Mouse (Mus musculus): ENCODE data around the gene Nxt2.
"Not testable (repeated sequence)": the region's sequence is repeated elsewhere in the genome, so short reads cannot be mapped to it uniquely, and the experiment has no call there.

Gene Nxt2

GRCm38 (mm10) chrX:142226542-142226941, at the start of gene Nxt2:
TSS of gene Nxt2 (plus strand) at chrX:142226770.
- DNase-seq (ENCODE audit: low spot score in 2 of 2), result no peak

DNA sequence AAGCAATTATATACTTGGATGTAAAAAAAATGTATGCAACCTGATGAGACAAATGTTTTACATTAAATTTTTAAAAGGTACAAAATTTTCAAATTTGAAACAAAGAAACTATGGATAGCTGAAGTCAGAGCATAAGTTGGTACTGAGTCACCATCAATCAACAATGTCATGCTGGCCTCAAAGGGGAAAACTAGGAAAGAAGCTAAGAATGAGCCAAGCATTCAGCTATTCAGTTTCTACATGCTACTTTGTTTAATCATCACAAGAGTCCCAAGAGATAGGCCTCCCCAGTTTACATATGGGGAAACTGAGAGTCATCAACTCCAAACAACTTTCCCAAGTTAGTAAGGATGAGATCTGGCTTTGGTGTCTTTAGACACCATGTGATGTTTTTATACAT, 49.6 kb upstream of the Nxt2 start:
- no peak for DNase-seq (ENCODE audit: low spot score in 2 of 2)

DNA sequence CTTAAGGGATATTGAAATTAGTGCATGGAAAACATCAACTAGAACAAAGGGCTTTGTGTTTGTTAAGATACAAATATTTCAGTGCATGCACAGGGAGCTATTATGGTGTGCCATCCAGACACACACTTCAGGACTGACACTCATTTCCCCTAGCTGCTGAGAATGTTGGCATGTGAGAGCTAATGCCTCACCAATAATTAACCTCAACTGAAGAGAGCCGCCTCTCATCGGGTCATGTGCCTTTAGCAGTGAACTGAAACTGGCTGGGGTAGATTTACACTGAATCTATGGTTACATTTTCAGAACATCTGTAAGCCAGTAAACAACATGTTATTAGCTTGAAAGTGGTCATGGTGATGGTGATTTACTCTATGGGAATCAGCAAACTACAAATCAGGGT, 44.5 kb upstream of the Nxt2 start:
- no peak for DNase-seq (ENCODE audit: low spot score in 2 of 2)

DNA sequence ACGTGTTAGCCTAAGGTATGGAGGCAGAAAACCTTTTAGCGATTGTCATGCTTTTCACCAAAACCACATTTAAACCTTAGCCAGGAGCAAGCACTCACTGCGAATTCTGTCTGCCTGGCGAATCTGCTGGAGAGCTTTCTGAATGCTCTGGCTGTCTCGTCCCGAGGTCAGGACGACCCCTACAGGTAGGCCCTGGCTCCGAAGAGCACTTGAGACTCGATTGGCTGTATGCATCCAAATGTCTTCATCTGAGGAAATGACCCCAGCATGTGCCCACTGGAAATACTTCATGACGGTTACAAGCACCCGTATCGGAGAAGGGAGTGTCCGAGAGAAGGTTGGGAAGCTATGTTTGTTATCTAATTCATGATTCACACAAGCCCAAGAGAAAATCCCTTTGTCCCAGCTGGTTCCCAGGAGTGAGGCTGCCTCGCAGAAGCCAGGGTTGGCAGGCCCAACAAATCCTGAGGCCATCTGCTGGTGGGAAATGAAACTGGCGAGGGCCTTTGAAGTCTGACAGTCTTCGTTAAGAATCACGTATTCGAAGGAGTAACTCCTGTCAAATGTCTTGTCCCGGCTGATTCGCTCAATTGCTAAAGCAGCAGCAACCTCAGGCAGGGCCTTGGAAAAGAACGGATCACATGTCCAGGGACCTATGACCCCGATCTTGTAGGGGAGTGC, 37.4 kb upstream of the Nxt2 start:
- peak in 1 of 2 experiments; percentile 30 for DNase-seq (ENCODE audit: low spot score in 2 of 2)

GRCm38 (mm10) chrX:142190355-142190754, 36.2 kb upstream of the Nxt2 start:
- DNase-seq (ENCODE audit: low spot score in 2 of 2), result no peak

DNA sequence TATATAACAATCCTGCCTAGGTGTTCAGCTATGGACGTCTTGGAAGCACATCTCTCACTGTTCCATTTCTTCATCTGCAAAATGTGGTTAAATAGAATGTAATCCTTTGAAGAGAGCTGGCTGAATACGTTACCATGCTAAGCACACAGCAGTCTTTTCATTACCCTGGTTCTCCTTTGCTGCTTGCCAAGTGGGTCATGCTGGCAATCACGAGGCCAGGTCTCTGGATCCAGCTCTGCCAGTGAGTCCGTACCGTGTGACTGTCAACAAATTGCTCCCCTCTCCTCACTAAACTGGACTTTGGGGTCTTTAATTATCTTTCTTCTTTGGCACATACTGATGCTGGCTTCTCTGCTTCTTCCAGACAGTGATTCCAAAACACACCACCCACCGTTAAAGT, 32.1 kb upstream of the Nxt2 start:
- peak in 1 of 2 experiments; percentile 8 for DNase-seq (ENCODE audit: low spot score in 2 of 2)

- no peak for DNase-seq (ENCODE audit: low spot score in 2 of 2)
Measured at GRCm38 (mm10) chrX:142195551-142195950, 31.0 kb upstream of the Nxt2 start.

GRCm38 (mm10) chrX:142196831-142197230, 29.7 kb upstream of the Nxt2 start, which contains the start of gene Gucy2f:
TSS of gene Gucy2f (minus strand) at chrX:142196931.
- no peak for DNase-seq (ENCODE audit: low spot score in 2 of 2)

DNA sequence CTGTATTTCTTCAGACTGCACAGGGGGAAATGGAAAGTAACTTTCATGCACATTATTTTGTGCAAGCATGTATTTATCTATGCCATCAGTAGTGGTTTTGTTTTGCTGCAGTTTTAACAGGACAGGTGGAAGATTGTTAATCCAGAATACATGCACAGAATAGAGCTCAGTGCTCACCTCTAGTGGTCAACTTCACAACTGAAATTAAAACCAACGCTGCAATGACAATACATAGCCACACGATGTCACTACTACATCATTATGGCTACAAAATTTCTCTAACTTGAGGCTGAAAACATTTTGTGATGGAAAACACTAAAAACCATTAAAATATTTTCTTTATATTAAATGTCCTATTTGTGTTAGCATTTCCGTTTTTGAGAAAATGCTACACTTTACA, 26.3 kb upstream of the Nxt2 start:
- peak; percentile 11 to 71 for DNase-seq (ENCODE audit: low spot score in 2 of 2)

DNA sequence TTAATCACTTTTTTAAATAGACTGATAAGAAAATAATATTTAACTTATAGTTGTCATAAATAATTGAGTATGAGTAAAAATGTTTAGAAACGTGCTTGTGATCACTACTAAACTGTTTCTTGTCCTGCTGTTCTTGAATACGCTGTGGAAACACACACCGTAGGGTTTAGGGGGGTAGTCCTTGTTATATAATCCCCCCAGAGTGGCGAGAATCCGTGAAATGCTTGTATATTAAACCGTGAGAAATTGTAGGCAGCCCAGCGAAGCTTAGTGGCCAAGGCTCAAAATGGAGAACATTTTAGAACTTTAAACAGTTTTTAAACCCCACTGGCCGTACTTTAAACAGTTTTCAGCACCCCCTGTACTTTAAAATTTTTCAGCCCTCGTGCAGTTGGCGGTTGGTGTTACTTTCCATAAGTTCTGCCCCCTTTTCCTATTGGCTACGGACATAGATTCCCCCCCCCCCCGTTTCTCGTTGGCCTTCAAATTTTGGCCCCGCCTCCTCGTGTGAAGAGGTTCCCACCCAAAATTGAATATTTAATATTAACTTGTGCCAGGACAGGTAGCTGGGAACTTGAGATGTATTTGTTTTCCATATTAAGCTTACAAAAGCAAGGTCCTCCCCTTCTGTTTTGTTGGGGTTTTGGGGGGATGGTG, 956 bp downstream of the Nxt2 start:
- DNase-seq (ENCODE audit: low spot score in 2 of 2), result no peak

DNA sequence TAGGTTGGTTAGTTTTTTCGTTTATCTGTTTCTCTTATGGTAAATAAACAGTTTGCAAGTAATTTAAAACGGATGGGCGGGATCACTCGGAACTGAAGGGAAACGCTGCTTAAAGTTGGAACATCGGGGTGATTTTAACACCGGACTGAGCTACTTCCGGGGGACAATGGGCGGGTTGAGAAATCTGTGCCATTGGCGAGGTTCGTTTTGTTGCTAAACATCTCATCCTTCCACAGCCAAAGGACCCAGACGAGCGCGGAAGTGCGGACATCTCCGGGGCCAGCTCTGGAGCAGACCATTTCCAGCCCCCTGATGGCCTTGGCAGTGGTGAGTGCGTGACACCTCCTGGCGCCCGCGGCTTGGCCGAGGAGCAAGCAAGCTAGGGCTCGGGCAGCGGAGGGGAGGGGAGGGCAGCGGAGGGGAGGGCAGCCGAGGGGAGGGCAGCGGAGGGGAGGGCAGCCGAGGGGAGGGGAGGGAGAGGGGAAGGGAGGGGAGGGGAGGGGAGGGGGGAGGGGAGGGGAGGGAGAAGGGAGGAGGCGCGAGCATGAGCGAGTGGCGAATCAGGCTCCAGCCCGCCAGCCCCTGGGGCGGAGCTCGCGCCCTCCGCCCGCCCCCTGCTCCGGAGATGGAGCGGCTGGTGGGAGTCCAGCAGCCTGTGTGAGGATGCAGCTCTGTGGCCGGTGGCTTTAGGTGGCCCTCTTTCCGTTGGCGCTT, 1.6 kb downstream of the Nxt2 start:
- DNase-seq (ENCODE audit: low spot score in 2 of 2), result peak in 1 of 2 experiments; percentile 73

DNA sequence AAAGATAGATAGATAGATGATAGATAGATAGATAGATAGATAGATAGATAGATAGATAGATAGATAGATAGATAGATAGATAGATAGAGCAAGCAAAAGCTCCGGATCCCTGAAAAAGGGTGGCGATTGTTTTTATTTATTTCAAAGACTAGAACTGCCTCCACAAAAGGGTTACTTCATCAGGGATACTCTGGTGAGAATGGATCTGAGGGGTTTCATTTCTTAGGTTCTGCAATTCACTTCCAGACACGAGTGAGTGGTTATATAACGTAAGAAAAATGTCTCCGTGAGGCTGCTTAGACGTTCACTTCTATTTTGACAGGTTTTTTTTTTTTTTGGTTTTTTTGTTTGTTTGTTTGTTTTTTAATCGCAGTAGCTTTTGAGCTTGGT, 2.2 kb downstream of the Nxt2 start:
- DNase-seq (ENCODE audit: low spot score in 2 of 2), result no peak

- DNase-seq (ENCODE audit: low spot score in 2 of 2), result not testable (repeated sequence)
Measured at GRCm38 (mm10) chrX:142236146-142236545, 9.6 kb downstream of the Nxt2 start.

GRCm38 (mm10) chrX:142237101-142237500, 10.5 kb downstream of the Nxt2 start:
- no peak for DNase-seq (ENCODE audit: low spot score in 2 of 2)

- DNase-seq (ENCODE audit: low spot score in 2 of 2), result no peak
Measured at GRCm38 (mm10) chrX:142245682-142246327, 19.2 kb downstream of the Nxt2 start.

- no peak for DNase-seq (ENCODE audit: low spot score in 2 of 2)
Measured at GRCm38 (mm10) chrX:142250008-142250736, 23.6 kb downstream of the Nxt2 start.

- DNase-seq (ENCODE audit: low spot score in 2 of 2), result no peak
Measured at GRCm38 (mm10) chrX:142276031-142276430, 49.5 kb downstream of the Nxt2 start.

DNA sequence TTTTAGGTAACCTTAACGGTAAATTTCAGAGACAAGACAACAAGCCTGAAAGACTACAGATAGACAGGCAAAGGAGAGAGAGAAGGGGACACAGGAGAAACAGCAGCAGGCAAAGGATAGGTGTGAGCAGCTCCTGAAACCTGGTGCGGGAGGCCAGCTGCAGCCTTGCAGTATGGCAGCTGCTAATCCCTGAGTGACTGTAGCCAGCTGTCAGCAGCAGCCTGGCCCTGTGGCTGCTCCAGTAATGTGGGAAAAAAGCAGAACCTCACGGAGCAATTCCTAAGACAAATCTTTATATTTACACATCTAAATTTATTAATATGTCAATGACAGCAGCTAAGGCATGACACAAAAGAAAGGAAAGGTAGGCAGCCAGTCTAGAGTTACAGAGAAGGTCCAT, 50.0 kb downstream of the Nxt2 start:
- DNase-seq (ENCODE audit: low spot score in 2 of 2), result no peak

DNA sequence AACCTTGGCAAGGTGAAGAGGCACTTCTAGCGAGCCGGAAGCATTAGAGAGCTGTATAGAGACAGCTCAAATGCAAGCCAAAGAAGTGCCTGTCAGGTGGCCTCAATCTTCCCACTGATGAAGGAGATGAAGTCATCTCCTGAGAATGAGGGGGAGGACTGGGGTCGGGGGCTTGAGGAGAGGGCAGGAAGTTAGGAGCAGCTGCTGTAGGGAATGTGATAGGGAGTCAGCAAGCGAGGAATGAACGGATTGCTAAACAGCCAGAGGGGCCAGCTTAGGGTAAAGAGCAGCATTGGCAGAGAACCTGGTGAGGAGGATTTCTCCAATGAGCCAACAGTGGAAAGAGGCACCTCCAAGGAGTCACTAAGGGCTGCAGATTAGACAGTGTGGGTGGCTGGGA, 59.3 kb downstream of the Nxt2 start:
- no peak for DNase-seq (ENCODE audit: low spot score in 2 of 2)

Data from left cerebral cortex, adult 9 months (tissue).